Mouse (Mus musculus) embryonic fibroblast, embryonic 13.5 days (primary cell): ENCODE measurements around the gene Aak1.

Experiments
- CTCF ChIP-seq: IDR thresholded peaks from 2 replicates; pipeline ENCODE4 v1.5.1; 2011; ENCODE audit warnings: mild to moderate bottlenecking, control low read depth, low read length, moderate library complexity, borderline replicate concordance; ENCODE audit not compliant: insufficient read depth
- POLR2A ChIP-seq: IDR thresholded peaks from 2 replicates; pipeline ENCODE4 v1.6.1; 2011; ENCODE audit warnings: low read depth, mild to moderate bottlenecking, control low read depth, low read length, moderate library complexity

GRCm38 (mm10) chr6:86822285-86823050 lies 26.8 kb upstream of the Aak1 start:
- TF ChIP-seq CTCF (no peak), POLR2A (no peak)
